Mouse (Mus musculus) cerebral cortex, adult 2 months (tissue): ENCODE data around the gene Aqp9.

Experiments
- WGBS: fragments of 180-500 bp; shearing (Covaris S2); methylation state at CpG from one replicate; pipeline ENCODE4 v1.1.7; 2018; 5-methylcytosine and 5-hydroxymethylcytosine counted together

Gene Aqp9

DNA sequence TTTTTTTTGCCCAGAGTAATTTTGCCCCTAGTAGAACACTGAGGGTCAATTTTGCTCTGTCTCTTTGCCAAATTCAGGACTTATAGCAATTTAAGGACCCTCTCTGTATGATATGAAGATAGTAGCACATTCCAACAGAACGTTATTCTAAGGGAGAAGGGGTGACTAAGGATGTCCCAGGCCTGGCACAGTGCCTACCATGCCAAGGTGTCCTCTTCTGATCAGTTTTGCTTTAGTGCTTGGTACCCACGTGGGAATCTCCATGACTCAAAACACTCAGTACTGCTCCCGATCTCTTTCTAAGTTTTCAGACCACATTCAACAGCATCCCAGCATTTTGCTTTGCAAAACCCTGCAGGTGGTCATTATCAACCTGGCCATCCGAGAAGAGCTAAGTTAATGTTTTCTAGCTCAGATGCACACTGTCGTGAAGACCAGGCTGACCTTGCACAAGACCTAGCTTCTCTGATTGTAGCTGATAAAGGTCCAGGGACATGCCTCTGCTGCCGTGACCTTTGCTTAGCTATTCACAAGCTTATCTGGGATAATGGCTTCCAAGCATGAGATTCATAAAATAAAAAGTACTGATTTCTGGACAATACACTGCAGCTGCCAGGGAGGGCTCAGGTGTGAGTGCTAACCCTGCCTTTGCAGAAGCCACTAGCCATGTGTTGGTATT lies 31.1 kb downstream of the Aqp9 start:
- 83% methylated on average over 6 of the region's 6 CpGs for WGBS

DNA sequence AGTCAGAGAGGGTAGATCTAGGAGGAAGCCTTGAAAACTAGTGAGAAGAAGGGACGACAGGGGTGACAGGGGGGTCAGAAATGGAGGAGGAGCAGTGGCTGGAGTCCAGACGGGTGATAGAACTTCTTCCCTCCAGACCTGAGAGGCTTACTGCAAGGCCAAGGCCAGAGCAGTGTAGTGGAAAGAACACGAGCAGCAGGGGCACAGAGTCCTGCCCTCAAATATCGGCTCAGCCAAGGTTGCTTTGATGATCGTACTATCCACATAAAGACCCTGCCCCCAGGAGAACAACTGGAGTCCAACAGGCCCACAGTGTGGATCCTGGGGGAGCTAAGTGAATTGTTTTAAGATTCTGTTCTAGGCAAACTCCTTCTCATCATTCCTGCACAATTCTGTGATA lies 33.4 kb downstream of the Aqp9 start:
- WGBS, result 78% methylated on average over 5 of the region's 5 CpGs

DNA sequence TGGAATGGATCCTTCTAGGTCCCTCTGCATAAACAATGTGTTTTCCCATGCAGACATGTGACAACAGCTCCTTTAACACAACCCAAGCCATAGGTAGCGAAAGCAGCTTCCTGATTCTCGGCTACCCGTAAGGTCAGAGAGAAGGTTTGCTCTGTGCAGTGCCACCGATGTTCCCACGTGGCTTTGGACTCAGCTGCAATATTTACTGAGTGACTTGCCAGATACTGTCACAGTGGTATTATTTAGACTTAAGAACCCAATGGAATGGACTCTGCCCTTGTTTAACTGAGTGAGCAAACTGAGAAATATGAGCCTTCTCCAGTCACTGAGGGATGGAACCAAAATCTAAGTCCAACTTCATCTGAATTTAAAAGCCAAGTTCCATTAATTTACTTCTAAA lies 35.3 kb downstream of the Aqp9 start:
- 91% methylated on average over 5 of the region's 5 CpGs for WGBS

DNA sequence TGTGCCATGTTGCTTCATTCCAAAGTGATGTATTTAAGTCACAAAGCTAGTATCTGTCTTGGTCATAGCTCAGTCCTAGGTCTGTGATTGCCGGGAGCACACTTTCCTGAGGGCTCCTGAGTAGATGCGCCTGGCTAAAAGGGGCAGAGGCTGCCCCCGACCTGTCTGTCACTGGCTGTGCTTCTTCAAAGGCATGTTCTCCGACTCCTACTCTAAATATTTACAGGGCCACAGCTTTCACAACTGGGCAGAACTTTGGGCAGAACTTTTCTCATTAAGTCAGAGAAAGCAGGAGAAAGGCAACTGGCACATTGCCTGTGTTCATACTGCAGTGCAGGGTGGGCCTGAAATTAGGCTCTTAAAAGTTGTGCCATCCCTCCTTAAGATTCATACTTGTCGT lies 36.7 kb downstream of the Aqp9 start:
- WGBS, result 78% methylated on average over 5 of the region's 5 CpGs

DNA sequence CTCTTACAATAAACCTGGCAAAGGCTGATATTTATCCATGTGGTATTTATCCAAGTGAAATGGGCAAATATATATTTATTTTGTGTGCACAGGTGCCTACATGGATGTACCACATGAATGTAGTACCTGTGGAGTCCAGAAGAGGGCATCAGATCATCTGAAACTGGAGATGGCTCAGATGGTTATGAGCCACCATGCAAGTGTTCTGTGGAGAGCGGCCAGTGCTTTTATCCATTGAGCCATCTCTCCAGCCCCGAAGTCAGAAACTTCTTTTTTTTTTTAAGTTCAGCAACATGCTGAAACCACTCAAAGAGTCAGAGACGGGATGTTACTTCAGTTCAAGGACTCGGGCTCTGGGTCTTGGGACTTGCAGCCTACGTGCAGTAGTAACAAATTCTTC lies 39.6 kb downstream of the Aqp9 start:
- 56% methylated on average over 5 of the region's 5 CpGs for WGBS

DNA sequence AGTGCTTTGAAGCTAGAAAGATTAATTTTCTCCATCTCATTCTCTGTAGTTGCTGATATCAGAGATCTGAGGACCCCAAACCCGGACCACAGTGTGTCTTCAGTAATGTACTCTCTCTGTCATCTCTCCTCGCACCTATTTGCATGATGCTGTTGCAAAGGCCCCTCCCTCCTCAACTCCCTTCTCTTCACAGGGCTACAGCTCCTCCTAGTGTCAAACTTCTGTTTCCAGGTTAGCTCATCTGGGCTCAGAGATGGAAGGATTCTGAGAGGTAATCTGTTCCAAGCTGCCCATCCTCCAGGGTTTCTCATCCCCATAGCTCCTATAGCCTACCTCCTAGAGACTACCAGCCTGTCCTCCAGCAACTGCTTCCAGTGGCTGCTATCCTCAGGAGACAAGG lies 42.3 kb downstream of the Aqp9 start:
- WGBS, result 36% methylated on average over 2 of the region's 2 CpGs

DNA sequence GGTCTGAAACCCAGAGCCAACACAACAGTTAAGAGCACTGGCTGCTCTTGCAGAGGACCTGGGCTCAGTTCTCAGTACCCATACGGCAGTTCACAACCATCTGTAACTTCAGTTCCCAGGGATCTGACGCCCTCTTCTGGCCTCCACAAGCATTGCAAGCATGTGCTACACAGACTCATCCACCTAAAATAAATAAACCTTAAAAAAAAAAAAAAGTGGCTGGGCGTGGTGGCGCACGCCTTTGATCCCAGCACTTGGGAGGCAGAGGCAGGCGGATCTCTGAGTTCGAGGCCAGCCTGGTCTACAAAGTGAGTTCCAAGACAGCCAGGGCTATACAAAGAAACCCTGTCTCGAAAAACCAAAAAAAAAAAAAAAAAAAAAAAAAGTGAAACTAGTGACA lies 45.4 kb downstream of the Aqp9 start:
- WGBS, result 87% methylated on average over 8 of the region's 8 CpGs

DNA sequence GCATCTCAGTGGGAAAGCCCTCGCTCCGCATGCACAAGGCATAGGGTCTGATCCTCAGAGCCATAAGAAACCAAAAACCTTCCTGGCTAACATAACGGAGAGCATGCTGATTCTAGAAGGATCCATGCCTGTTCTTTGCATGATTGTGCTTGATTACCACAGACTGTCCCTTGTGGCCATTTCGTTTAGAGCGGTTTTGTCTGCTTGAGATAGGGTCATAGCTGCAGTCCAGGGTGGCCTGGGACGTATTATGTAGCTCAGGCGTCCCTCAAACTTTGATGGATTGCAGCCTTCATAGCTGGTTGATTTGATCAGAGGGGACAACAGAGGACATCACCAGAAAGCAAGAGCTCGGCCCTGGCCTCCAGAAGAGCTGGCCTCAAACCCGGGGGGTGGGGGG lies 47.6 kb downstream of the Aqp9 start:
- 85% methylated on average over 9 of the region's 9 CpGs for WGBS

DNA sequence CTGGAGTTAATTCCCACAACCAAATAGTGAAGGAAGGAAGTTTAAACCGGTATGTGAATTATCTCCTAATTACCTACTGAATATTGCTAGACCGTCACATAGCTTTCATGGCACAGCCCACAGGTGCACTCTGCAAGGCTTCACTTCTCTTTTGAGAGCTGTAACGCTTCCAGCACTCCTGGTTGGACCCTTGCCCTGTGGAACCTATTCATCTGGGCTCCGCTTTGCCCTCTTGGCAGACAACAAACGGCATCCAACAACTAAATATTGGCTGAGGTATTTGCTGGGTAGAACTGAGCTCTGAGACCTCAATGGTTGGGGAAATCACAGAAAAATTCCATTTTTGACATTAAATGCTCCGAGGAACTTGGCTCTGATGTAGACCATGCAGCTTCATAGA lies 55.3 kb downstream of the Aqp9 start:
- WGBS, result 50% methylated on average over 6 of the region's 6 CpGs

DNA sequence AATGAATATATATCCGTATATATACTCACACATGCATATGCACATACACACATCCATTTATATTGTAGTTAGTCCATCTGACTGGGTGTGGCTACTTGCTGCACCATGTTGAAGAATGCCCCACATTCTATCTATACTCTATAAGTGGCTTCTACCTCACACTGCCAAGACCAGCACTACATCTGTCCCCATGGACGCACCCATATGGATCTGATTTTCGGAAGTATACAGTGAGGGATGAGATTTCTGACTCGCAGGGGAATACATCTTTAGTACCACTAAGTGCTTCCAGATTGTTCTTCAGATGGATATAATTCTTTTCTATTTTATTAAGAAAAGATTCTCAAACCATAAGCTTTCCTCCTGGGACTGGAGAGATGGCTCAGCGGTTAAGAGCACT lies 65.0 kb downstream of the Aqp9 start:
- WGBS, result 73% methylated on average over 5 of the region's 5 CpGs

DNA sequence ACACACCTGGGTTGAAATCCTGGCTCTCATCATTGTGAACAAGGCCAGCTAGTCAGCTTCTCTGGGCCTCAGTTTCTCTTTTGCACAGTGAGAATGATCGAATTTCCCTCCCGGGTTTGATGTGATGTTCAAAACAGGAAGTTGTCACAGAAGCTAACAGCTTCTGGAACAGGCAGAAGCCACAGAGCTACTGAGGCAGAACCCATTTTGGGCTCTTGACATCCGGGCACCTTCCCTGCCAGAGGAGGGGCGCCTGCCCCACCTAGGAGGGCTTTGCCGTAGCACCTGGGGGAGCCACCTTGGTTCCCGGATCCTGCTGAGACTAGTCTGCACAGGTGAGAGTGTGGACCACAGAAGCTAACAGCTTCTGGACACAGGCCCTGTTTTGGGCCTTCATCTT lies 74.4 kb downstream of the Aqp9 start:
- 90% methylated on average over 6 of the region's 6 CpGs for WGBS

DNA sequence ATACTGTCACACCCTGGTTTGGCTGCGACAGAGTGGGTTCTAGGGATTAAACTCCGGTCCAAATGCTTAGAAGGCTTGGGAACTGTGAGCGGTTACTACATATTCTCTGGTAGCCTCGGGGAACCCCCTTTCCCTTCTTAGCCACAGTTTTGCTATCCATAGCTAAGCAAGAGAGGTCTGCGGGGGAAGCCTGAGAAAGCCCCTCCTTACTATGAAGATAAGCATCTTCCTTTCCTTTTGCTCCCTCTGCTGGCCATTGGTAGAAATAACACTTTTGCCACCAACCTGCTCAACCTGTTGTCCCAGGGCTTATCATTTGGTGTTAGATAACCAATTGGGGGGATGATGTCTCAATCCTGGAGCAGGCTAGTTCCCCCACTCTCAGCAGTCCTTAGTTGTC lies 76.4 kb downstream of the Aqp9 start:
- 37% methylated on average over 5 of the region's 5 CpGs for WGBS

DNA sequence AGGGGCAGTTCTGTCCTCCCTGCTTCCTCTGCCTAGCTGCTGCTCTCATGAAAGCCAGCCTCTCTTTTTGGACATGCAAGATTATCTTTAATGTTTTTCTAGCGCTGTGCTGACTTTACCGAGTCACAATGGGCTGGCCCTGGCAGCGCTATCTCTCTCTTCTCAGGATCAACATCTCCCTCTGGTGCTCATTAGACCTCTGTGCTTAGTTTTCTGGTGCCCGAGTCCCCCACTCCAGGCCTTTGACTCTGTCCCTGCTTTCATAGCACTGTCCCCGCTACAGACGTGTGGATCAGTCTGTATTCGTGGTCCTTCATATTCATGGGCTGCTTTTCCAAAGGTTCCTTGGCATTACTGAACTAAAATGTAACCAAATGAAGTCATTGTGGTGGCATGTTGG lies 89.3 kb downstream of the Aqp9 start:
- 55% methylated on average over 7 of the region's 7 CpGs for WGBS

DNA sequence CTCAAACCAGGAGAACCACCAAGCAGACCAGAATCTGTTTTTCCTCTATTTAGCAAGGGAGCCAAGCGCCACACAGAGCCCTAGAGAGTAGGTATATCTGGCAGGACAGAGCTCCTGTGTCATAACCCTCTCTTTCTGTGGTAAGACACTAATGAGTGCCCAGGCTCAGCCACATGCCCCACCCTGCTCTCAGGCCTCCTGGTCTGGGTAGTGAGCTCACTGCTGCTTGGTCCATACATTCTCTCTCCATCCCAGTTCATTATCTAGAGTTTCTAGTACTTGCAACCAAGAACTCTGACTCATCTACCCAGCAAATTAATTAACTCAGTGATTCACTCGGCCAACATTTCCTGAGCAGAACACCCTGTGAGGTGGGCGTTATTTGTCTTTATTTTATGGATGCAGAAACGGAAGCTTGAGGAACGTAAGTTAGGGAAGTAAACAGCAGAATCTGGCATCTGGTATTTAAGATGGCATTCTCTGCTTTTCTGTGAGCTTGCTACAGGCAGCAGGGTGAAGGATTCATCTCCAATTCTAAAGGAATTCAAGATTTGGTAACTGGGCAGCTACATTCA lies 91.1 kb downstream of the Aqp9 start:
- WGBS, result 62% methylated on average over 5 of the region's 5 CpGs

DNA sequence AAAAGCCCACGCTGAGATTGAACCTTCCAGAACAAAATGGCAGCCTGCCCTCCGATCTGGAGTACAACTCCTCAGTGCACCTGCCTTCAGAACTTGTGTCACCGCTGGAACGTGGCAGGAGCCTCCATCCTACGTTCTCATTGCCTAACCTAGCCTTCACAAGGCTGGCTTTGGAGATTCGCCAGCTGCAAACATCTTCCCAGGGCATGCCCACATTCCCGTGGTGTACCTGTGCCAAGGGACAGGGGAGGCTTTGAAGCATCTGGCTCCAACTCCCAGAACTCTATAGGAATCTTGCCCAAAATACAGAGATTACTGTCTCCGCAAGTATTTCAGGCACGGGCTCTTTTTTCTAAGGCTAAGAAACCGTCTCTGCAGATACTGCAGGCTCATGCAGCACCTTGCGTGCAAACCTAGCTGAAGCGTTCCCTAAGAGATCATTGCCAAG lies 92.3 kb downstream of the Aqp9 start:
- 50% methylated on average over 12 of the region's 12 CpGs for WGBS

DNA sequence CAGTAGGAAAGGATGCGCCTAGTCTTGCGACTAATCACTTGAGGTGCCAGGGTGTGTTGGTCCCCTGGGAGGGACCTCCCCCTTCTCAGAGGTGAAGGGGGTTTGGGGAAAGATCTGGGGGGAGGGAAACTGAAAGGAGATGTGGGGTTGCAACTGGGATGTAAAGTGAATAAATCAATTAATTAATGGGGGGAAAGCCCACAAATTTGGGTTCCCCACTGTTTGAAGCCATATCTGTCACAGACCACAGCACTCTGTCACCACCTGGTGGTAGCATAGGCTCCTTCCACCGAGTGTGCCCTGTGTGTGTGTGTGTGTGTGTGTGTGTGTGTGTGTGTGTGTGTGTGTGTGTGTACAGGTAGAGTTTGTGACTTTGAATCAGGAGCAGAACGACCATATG lies 94.7 kb downstream of the Aqp9 start:
- WGBS, result 56% methylated on average over 4 of the region's 4 CpGs

DNA sequence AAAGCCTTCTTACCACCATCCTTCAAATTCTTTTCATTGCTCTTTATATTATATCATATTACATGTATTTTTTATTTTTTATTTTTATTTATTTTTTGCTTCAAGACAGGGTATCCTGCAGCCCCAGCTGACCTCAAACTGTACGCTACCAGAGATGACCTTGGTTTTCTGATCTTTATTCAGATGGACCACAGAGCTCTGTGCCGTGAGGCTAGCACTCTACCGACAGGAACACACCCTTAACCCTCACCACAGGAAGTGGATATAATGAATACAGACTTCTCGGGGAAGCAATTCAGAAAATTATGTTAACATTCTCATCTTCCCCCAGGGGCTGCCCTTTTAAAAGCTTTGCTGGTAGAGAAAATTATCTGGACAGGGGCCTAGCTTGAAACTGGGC lies 95.4 kb downstream of the Aqp9 start:
- WGBS, result 73% methylated on average over 4 of the region's 4 CpGs

DNA sequence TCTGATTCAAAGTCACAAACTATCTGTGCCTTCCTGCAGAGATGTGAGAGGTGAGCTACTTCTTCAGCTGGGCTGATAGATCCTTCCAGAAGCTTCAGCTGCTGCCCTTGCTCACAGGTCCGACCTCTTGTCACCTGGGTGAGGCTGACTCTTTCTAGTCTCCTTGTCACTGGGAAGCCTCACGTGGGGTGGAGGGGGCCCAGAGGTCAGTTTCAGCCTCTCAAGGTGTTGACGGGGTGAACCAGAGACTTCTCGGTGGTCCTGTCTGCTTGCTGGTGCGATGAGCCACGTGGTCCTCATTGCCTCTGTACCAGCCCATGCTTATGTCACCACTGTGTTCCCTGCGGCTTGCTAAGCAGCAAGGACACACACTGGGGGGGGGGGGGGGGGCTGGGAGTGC lies 96.0 kb downstream of the Aqp9 start:
- 79% methylated on average over 7 of the region's 7 CpGs for WGBS

DNA sequence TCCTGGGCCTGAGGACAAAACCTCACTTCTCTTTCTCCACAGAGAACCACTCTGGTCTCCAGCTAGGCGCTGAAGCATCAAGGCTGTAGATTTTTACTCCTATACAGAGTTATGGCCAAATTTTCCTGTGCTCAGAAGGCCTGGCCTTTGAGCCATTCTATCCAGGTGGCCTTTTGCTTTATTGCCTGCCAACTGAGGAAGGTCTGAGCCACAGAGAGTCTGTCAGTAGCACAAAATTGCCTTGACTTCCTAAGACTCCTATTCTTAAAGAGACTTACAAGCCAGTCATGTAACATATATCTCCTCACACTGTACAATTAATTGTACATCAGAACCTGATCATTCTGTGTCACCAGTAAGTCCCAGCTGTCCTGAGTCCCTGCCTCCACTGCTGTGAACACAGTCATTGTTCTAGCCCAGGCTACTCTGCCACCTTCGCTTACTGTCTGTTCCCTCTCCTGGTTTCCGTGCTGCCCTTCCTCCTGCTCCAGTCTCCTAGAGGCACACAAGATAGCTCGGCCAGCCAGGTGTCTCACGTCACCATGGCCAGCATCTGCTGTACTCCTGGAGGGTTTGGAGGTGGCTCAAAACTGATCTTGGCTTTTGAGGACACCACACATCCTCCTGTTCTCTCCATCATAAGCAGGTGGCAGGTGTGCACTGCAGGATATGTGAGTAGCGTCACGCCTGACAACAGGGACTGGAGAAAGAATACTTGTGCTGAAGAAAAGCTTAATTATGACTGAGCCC lies 96.7 kb downstream of the Aqp9 start:
- WGBS, result 77% methylated on average over 7 of the region's 7 CpGs

DNA sequence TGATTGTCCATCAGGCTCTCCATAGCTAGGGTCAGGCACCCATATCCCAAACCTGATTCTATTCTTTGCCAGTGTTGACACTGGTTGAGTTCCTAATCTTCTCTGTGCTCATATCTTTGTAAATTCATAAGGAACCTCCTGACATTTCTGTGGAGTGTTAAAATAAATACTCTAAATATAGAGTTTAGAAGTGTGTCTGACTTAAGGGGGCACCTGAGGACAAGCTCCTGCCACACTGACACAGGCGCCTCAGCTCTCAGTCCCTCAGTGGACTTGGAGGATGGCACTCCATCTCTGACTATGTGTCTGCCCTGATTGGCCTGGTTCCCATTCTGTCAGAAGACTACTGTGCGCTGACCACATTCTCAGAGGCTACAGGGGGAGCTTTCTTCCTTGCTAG lies 97.9 kb downstream of the Aqp9 start:
- 82% methylated on average over 2 of the region's 2 CpGs for WGBS

DNA sequence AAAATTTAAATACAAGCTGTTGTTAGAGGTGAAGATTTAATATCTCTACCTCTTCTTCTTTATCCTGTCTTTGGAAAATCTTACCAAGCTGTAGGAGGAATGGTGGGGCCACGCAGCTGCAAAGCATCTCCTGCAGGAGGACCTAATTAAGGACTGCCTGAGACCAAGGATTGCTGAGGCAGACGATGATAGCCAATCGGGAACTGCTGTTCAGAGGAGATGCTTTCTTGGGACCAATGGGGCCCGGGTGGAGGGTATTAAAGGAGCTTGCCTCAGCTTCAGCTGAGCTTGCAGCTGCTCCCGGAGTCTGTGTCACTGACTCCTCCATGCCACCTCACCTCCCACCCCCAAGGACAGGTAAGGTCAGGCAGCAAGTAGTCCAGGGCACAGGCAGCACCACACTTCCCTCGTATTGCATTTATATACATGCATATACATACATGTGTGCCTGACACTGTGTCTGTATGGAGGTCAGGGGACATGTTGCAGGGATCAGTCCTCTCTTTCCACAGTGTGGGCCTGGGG lies 99.6 kb downstream of the Aqp9 start:
- 62% methylated on average over 6 of the region's 6 CpGs for WGBS

DNA sequence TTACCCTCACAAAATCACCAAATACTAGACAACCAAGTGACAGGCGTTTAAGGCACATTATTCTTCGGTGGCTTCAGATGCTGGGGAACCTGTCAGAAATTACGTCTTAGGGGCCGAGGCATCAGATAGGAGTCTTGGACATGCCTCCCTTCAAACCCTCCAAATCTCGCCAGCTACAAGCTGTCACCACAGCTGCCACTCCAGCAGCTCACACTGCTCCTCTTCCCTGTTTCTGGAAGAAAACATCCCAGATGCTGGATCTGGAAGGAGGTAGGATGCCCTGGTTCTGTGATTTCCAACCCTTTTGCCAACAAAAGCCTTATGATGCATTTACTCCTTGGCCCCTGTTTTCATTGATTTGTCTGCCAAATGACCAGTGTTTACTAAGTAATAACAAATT lies 101.3 kb downstream of the Aqp9 start:
- 84% methylated on average over 5 of the region's 5 CpGs for WGBS

DNA sequence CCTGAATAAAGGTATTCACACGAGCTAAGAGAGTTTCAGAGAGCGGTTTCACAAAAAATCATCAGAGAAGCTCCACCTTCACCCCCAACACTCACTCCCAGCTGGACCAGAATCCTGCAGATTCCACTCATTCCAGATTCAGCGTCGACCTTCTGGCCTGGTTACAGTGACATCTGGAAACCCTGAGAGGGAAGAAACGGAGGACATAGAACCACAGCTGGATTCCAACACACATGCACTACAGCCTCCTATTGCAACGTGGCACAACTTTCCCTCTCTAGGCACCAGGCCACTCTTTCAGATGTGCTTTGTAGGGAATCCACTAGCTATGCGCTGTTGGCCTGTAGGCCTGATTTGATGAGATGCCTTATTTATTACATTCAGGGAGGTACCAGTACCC lies 102.0 kb downstream of the Aqp9 start:
- WGBS, result 76% methylated on average over 7 of the region's 7 CpGs
